Mouse (Mus musculus): ENCODE measurements around the gene Samd10. TPM values are rescaled to one million over a fixed set of nuclear protein-coding genes. Genes with fewer than 3 reads are reported as not detected.
A peak's percentile ranks its signal among the peaks of the same experiment; 100 is the strongest.

Samd10 gene
- total and polyA plus RNA-seq, 2 experiments: 0.55 to 4.6 TPM

- Histone ChIP-seq H3K27ac (replicated peaks; ENCODE audit: insufficient read depth, low read depth, low read length) (no peak overlapping the region), H3K27me3 (ENCODE audit: control insufficient read depth, insufficient read depth, low read length) (no peaks in the 10 kb centered on the region), H3K36me3 (ENCODE audit: control insufficient read depth, insufficient read depth, low read length) (no peaks in the 10 kb centered on the region; the same call in 1 of the 2 replicates), H3K4me1 (ENCODE audit: control insufficient read depth, insufficient read depth, low read length) (peaks cover 12% of the 10 kb centered on the region; the same call in 1 of the 2 replicates), H3K4me3 (ENCODE audit: insufficient read depth, low read depth, low read length) (no peak overlapping the region), H3K9ac (ENCODE audit: low read depth, low read length) (no peak overlapping the region), H3K79me2 (ENCODE audit: control insufficient read depth, insufficient read depth, low read length) (no peaks in the 10 kb centered on the region; the same call in 1 of the 2 replicates)
- TF ChIP-seq POLR2A (IDR thresholded peaks at IDR 0.05; ENCODE audit: extremely low read depth, insufficient read depth, low read length): no peak
- TF ChIP-seq CTCF (IDR thresholded peaks at IDR 0.05; ENCODE audit: low read depth, low read length): no peak
- WGBS: 93% methylated on average over 3 of the region's 3 CpGs
- DNase-seq (ENCODE audit: extremely low read depth, low read depth, low spot score): no peak
These were observed 12.9 kb downstream of the Samd10 start for GRCm38 (mm10) chr2:181586124-181586523.

GRCm38 (mm10) chr2:181585506-181585905, 13.5 kb downstream of the Samd10 start:
- H3K4me1 ChIP-seq (ENCODE audit: control insufficient read depth, insufficient read depth, low read length): peaks cover 12% of the 10 kb centered on the region; the same call in 1 of the 2 replicates
- H3K27ac ChIP-seq (replicated peaks; ENCODE audit: insufficient read depth, low read depth, low read length): no peak overlapping the region
- no peaks in the 10 kb centered on the region; the same call in 1 of the 2 replicates for H3K36me3 ChIP-seq (ENCODE audit: control insufficient read depth, insufficient read depth, low read length)
- H3K79me2 ChIP-seq (ENCODE audit: control insufficient read depth, insufficient read depth, low read length): peaks cover 4% of the 10 kb centered on the region; the same call in 1 of the 2 replicates
- no peaks in the 10 kb centered on the region for H3K27me3 ChIP-seq (ENCODE audit: control insufficient read depth, insufficient read depth, low read length)
- no peak for DNase-seq (ENCODE audit: extremely low read depth, low read depth, low spot score)
- H3K4me3 ChIP-seq (ENCODE audit: insufficient read depth, low read depth, low read length): no peak overlapping the region
- WGBS: 94% methylated on average over 5 of the region's 5 CpGs
- TF ChIP-seq POLR2A (IDR thresholded peaks at IDR 0.05; ENCODE audit: extremely low read depth, insufficient read depth, low read length) (no peak), CTCF (IDR thresholded peaks at IDR 0.05; ENCODE audit: low read depth, low read length) (no peak)
- H3K9ac ChIP-seq (ENCODE audit: low read depth, low read length): no peak overlapping the region

GRCm38 (mm10) chr2:181584411-181584942, 14.5 kb downstream of the Samd10 start, which contains the start of gene Uckl1:
TSS of gene Uckl1 (minus strand) at chr2:181584892.
- Histone ChIP-seq H3K9ac (ENCODE audit: low read depth, low read length) (no peak within 1 kb of the TSS), H3K27me3 (ENCODE audit: control insufficient read depth, insufficient read depth, low read length) (no peaks in the 10 kb centered on the region), H3K79me2 (ENCODE audit: control insufficient read depth, insufficient read depth, low read length) (peaks cover 12% of the 10 kb centered on the region; the same call in 1 of the 2 replicates), H3K4me1 (ENCODE audit: control insufficient read depth, insufficient read depth, low read length) (peaks cover 16% of the 10 kb centered on the region; the same call in 1 of the 2 replicates), H3K4me3 (ENCODE audit: insufficient read depth, low read depth, low read length) (no peak within 1 kb of the TSS), H3K27ac (replicated peaks; ENCODE audit: insufficient read depth, low read depth, low read length) (no peak within 1 kb of the TSS), H3K36me3 (ENCODE audit: control insufficient read depth, insufficient read depth, low read length) (no peaks in the 10 kb centered on the region; the same call in 1 of the 2 replicates)
- TF ChIP-seq POLR2A (IDR thresholded peaks at IDR 0.05; ENCODE audit: extremely low read depth, insufficient read depth, low read length) (no peak), CTCF (IDR thresholded peaks at IDR 0.05; ENCODE audit: low read depth, low read length) (no peak)
- WGBS: 91% methylated on average over 4 of the region's 4 CpGs
- no peak for DNase-seq (ENCODE audit: extremely low read depth, low read depth, low spot score)

GRCm38 (mm10) chr2:181583460-181584257, 15.4 kb downstream of the Samd10 start:
- WGBS: 94% methylated on average over 3 of the region's 3 CpGs
- no peak overlapping the region for H3K4me3 ChIP-seq (ENCODE audit: insufficient read depth, low read depth, low read length)
- H3K9ac ChIP-seq (ENCODE audit: low read depth, low read length): no peak overlapping the region
- no peaks in the 10 kb centered on the region for H3K27me3 ChIP-seq (ENCODE audit: control insufficient read depth, insufficient read depth, low read length)
- no peak for DNase-seq (ENCODE audit: extremely low read depth, low read depth, low spot score)
- H3K79me2 ChIP-seq (ENCODE audit: control insufficient read depth, insufficient read depth, low read length): peaks cover 13% of the 10 kb centered on the region; the same call in 1 of the 2 replicates
- no peak for TF ChIP-seq POLR2A (IDR thresholded peaks at IDR 0.05; ENCODE audit: extremely low read depth, insufficient read depth, low read length)
- no peak for TF ChIP-seq CTCF (IDR thresholded peaks at IDR 0.05; ENCODE audit: low read depth, low read length)
- H3K4me1 ChIP-seq (ENCODE audit: control insufficient read depth, insufficient read depth, low read length): peaks cover 16% of the 10 kb centered on the region; the same call in 1 of the 2 replicates
- no peak overlapping the region for H3K27ac ChIP-seq (replicated peaks; ENCODE audit: insufficient read depth, low read depth, low read length)
- no peaks in the 10 kb centered on the region; the same call in 1 of the 2 replicates for H3K36me3 ChIP-seq (ENCODE audit: control insufficient read depth, insufficient read depth, low read length)

- no peak overlapping the region for H3K4me3 ChIP-seq (ENCODE audit: insufficient read depth, low read depth, low read length)
- H3K27ac ChIP-seq (replicated peaks; ENCODE audit: insufficient read depth, low read depth, low read length): peak overlapping the region; percentile 11
- no peaks in the 10 kb centered on the region for H3K27me3 ChIP-seq (ENCODE audit: control insufficient read depth, insufficient read depth, low read length)
- peaks cover 16% of the 10 kb centered on the region; the same call in 1 of the 2 replicates for H3K4me1 ChIP-seq (ENCODE audit: control insufficient read depth, insufficient read depth, low read length)
- WGBS: 64% methylated on average over 1 of the region's 1 CpGs
- TF ChIP-seq POLR2A (IDR thresholded peaks at IDR 0.05; ENCODE audit: extremely low read depth, insufficient read depth, low read length) (no peak), CTCF (IDR thresholded peaks at IDR 0.05; ENCODE audit: low read depth, low read length) (no peak)
- DNase-seq (ENCODE audit: extremely low read depth, low read depth, low spot score): peak; percentile 55
- H3K36me3 ChIP-seq (ENCODE audit: control insufficient read depth, insufficient read depth, low read length): no peaks in the 10 kb centered on the region
- H3K9ac ChIP-seq (ENCODE audit: low read depth, low read length): no peak overlapping the region
- H3K79me2 ChIP-seq (ENCODE audit: control insufficient read depth, insufficient read depth, low read length): peaks cover 13% of the 10 kb centered on the region; the same call in 1 of the 2 replicates
These were observed 16.1 kb downstream of the Samd10 start for GRCm38 (mm10) chr2:181582939-181583338.

Data from liver, adult 2 months (tissue).